Mouse (Mus musculus) gonadal fat pad, adult 2 months (tissue): Measurements from ENCODE around the gene Foxi3. TPM values are rescaled to one million over a fixed set of nuclear protein-coding genes. Genes with fewer than 3 reads are reported as not detected.

Source experiments
- DNase-seq: peaks from one replicate; pipeline ENCODE4 v3.0.0-alpha.2; 2012; ENCODE audit warnings: low read depth
- polyA plus RNA-seq: library from polyadenylated mRNA; depleted of rRNA; stranded (reverse); fragments of >200 nt; gene quantifications from 2 replicates; pipeline ENCODE4 v1.2.3, GENCODE M21; 2012; rRNA removed

The Foxi3 gene
- polyA plus RNA-seq, 1 experiment: not detected

- no peak for DNase-seq
Observed at GRCm38 (mm10) chr6:70986683-70987082, 30.4 kb downstream of the Foxi3 start.

GRCm38 (mm10) chr6:70996123-70996723 lies 39.9 kb downstream of the Foxi3 start:
- DNase-seq: no peak

- no peak for DNase-seq
Observed at GRCm38 (mm10) chr6:71002656-71003055, 46.3 kb downstream of the Foxi3 start.

- no peak for DNase-seq
Observed at GRCm38 (mm10) chr6:71004161-71004560, 47.8 kb downstream of the Foxi3 start.

Other genes with a start within 250 kb of the Foxi3 start
- gene Rpia, start 164.3 kb upstream of the Foxi3 start, polyA plus RNA-seq: 13.1 and 15.4 TPM in 2 replicates
- 20.2 and 21.4 TPM in 2 replicates for gene Eif2ak3, start 112.0 kb upstream of the Foxi3 start, polyA plus RNA-seq
- gene Tex37, start 37.6 kb upstream of the Foxi3 start, polyA plus RNA-seq: 0.85 and 2.3 TPM in 2 replicates
- gene Thnsl2, start 187.9 kb downstream of the Foxi3 start, polyA plus RNA-seq: 19.5 and 20.4 TPM in 2 replicates
- 0.26 and 2.8 TPM in 2 replicates for gene Fabp1, start 243.3 kb downstream of the Foxi3 start, polyA plus RNA-seq